Mouse (Mus musculus): ENCODE measurements around the gene Klf15. TPM values are rescaled to one million over a fixed set of nuclear protein-coding genes. Genes with fewer than 3 reads are reported as not detected.

Gene Klf15
- polyA plus RNA-seq, 1 experiment from 2014 or later: 25.8 TPM

DNA sequence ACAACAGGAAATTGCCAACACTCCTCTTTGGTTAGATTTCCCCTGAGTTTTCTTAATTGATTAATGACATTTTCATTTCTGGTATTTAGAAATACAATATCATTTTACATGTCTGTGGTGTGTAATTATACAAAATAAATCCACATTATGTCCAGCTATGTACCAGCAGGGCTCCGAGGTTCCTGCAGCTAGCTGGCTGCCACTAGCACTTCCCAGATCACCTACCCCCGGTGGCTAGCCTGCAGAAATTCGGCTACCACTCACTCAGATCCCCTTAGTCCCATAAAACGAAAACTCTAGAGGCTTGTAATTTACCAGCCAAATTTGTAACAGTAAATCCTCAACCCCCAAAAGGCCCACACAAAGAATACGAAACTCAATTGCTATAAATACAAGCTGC lies 57.0 kb downstream of the Klf15 start:
- H3K9ac ChIP-seq (ENCODE audit: low read depth, low read length): no peak overlapping the region
- H3K9me3 ChIP-seq (replicated peaks; ENCODE audit: control insufficient read depth, low read length): no peaks in the 10 kb centered on the region
- no peaks in the 10 kb centered on the region for H3K4me1 ChIP-seq (ENCODE audit: control insufficient read depth, low read depth, low read length)
- H3K4me3 ChIP-seq (ENCODE audit: low read depth, low read length): no peak overlapping the region
- WGBS (ENCODE audit: insufficient replicate concordance): 33% methylated on average over 5 of the region's 5 CpGs
- no peak overlapping the region for H3K4me2 ChIP-seq (ENCODE audit: low read depth, low read length)
- H3K36me3 ChIP-seq (ENCODE audit: control insufficient read depth, insufficient read depth): no peaks in the 10 kb centered on the region
- no peaks in the 10 kb centered on the region for H3K27me3 ChIP-seq (ENCODE audit: control insufficient read depth, insufficient read depth, low read depth, low read length)
- no peak for ATAC-seq (ENCODE audit: low read depth)
- no peak overlapping the region for H3K27ac ChIP-seq (ENCODE audit: low read length)

Other genes with a start within 250 kb of the Klf15 start
- not detected in 2 replicates for gene Vmn1r53, start 238.1 kb upstream of the Klf15 start, polyA plus RNA-seq (2015; fragmentation: Nextera tagmentation; extraction: Ambion mirVana)
- gene Vmn1r54, start 216.3 kb upstream of the Klf15 start, polyA plus RNA-seq (2015; fragmentation: Nextera tagmentation; extraction: Ambion mirVana): not detected in 2 replicates
- 0.12 TPM in 1 of 2 replicates, not detected in the other for gene BC048671, start 161.4 kb upstream of the Klf15 start, polyA plus RNA-seq (2015; fragmentation: Nextera tagmentation; extraction: Ambion mirVana)
- 13.1 and 13.4 TPM in 2 replicates for gene Chst13, start 137.4 kb upstream of the Klf15 start, polyA plus RNA-seq (2015; fragmentation: Nextera tagmentation; extraction: Ambion mirVana)
- 32.3 and 41.1 TPM in 2 replicates for gene Uroc1, start 129.3 kb upstream of the Klf15 start, polyA plus RNA-seq (2015; fragmentation: Nextera tagmentation; extraction: Ambion mirVana)
- 2.0 and 3.0 TPM in 2 replicates for gene Zxdc, start 93.1 kb upstream of the Klf15 start, polyA plus RNA-seq (2015; fragmentation: Nextera tagmentation; extraction: Ambion mirVana)
- 0.08 and 0.19 TPM in 2 replicates for gene Cfap100, start 33.8 kb upstream of the Klf15 start, polyA plus RNA-seq (2015; fragmentation: Nextera tagmentation; extraction: Ambion mirVana)
- gene Aldh1l1, start 23.9 kb downstream of the Klf15 start, polyA plus RNA-seq (2015; fragmentation: Nextera tagmentation; extraction: Ambion mirVana): 35.9 and 48.3 TPM in 2 replicates
- gene Slc41a3, start 142.1 kb downstream of the Klf15 start, polyA plus RNA-seq (2015; fragmentation: Nextera tagmentation; extraction: Ambion mirVana): 46.0 and 49.8 TPM in 2 replicates